Mouse (Mus musculus) urinary bladder, postnatal 36 days (tissue): ENCODE results near the gene Myo18b.

Experiments
- DNase-seq, 2 experiments: peaks; one replicate each; pipeline ENCODE4 v3.0.0; 2022; ENCODE audit warnings: low spot score in 2 of 2, mixed read lengths in 1 of 2

Myo18b gene

DNA sequence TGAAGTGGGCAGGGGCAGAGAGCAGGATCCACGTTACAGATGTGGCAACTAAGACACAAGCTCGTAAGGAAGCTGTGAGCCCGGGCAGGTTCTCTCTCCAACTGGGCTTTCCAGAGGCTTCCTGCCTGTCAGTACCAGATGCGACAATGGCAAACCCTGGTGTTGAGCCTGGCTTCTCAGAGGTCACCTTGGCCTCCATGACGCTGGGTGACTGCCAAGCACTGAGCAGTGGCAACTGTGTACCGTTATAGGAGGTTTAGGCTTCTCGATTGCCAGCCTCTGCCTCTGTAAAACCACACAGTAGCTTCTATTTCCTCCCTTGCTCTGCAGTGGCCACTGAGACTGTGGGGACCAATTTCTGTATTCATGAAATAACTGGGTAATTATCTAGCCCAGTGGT, 81.1 kb downstream of the Myo18b start:
- no peak for DNase-seq

DNA sequence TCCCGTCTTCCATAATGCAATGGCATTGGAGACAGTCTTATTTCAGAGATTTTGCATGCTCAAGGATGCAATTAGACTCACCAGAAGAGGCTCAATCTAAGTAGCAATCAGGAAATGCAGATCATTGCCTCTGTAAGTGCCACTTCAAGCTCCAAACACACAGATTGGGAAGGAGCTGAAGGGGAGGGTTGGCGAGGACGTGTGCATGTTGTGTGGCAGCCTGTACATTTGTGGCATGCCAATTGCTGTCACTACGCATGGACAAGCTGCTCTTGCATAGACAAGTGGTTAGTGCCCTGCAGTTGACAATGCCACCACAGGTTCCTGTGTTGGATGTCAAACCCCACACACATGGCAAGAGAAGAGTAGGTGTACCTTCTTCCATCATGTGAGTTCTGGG, 88.5 kb downstream of the Myo18b start:
- DNase-seq, result no peak

DNA sequence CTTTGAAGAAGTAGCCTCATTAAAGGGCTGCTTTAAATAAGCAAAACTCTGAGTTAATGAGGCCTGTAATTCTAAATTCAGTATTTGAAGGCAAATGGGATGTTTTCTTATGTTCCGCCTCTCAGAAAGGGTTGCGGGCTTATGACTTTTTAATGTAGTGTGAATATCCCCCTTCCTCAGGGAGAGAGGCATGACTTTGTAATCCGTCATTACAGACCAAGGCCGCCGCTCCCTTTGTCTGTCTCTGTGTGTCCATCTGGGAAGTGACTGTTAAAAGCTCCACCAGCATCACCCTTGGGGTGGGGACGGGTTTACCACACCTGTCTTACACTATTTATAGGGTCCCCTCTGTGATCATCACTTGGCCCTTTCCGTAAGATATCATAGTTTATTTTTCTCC, 100.1 kb downstream of the Myo18b start:
- DNase-seq, result no peak

DNA sequence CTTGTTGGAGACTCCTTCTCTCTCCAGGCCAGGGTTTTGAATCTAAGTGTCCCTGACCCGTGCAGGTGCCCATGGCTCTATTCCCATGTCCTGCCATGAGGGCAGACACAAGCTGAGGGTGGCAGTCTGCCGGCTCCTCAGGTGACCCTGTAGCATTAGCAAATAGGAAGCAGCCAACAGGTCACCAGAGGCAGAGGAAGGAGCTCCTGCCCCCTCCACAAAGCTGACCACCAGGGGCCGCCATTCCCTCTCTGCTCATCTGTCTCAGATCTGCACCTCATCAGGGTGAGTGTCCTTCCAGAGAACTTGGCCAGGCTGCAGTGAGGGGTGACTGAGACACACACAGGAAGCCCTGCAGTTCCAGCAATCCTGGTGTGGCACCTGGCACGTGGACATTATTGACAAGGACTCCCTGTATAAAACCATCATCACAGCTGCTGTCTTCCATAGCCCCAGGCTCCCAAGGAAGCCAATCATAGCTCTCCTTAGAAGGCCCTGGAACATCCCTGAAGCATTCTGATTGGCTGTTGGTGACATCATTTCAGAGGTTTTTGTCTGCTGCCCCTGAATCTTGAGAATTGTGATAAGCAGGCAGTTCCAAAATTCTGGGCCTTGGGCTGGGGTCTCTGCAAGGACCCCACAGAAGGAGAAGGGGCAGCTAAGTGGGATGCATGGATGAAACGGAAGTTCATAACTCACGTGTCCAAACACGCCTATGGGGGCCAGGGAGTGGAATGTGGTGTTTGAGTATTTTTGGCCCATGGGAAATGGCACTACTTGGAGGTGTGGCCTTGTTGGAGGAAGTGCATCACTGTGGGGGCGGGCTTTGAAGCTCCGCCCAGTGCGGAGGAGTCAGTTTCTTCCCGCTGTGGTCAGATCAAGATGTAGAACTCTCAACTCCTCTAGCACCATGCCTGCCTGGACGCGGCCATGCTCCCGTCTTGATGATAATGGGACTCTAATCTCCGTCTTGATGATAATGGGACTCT, 104.1 kb downstream of the Myo18b start:
- DNase-seq, result no peak

DNA sequence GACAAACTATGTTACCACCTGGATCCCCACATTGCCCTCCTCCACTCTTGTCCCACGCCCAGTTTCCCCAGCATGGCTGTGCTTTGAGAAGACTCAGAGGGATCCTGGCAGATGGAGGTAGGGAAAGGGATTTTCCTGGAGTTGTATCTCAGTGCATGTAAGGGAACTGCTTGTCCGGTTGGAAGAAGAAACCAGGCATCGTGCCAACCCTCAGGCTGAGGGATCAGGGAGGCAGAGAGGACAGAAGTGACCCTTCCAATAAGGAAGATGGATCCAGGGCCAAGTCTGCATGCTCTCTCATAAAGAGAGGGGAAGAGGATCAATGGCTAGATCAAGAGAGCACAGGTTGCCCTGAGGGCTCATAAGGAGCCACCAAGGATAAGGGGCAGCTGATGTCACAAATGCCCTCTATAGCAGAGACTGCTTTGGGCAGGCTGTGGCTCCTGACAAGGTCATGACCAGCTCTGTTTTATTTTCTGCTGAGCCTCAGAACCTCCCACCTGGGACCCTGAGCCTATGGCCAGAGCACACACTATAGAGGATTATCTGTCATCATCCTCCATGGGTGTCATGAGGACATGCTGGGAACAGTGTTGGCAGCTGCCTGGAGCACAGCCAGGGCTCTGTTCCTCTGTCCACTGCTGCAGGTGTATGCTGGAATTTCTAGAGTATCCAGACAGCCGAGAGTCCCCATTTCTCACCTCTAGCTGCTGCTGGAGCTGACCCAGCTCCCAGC, 105.6 kb downstream of the Myo18b start:
- DNase-seq, result no peak

DNA sequence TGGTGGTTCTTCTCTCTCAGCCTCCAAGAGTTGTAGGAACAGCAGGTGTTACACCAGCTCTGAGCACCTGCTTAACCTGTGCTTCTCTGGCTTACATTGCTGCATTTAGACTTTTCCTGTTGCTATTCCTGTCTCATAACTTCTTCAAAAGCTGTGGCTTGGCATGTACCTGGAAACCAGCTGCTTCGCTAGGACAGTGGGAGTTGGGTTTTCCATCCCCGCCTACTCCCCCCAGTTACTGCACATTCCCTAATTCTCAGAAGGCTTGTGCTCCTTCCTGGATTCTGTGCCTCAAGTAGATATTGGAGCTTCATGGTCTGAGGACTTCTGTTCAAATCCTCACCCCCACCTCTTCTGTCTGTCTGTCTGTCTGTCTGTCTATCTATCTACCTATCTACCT, 107.7 kb downstream of the Myo18b start:
- no peak for DNase-seq

DNA sequence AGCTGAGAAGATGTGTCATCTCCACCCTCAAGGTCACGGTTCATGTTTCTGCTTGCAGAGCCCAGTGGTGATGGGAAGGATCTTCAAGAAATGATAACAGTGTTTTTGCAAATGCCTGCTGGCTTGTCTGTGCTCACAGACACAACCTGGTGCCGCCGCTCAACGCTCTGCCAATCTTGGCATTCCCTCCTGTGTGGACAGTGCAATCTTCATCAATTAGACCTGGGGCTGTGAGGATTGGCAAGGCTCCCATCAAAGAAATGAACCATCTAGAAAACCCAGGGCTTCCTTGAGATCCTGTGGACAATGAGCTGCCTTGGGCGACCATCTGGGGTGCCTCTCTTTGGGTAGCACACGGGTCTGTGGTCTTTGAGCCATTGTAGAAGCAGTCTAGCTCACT, 109.4 kb downstream of the Myo18b start:
- DNase-seq, result no peak

DNA sequence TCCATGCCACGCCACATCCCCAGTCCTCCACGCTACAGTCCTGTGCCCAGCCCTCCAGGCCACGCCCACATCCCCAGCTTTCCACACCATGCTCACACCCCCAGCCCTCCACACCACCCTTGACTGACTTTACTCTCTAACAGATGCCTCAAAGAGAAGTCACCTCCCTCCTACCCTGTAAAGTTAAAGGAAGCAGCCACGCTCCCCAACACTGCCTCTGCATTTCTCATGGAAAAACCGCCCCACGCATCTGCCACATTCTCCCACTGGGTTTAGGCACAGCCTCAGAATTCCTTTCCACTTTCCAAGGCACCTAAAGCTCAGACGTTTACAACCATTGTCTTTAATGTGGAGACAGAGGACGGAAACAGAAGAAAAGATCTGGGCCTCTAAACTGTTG, 110.1 kb downstream of the Myo18b start:
- no peak for DNase-seq

DNA sequence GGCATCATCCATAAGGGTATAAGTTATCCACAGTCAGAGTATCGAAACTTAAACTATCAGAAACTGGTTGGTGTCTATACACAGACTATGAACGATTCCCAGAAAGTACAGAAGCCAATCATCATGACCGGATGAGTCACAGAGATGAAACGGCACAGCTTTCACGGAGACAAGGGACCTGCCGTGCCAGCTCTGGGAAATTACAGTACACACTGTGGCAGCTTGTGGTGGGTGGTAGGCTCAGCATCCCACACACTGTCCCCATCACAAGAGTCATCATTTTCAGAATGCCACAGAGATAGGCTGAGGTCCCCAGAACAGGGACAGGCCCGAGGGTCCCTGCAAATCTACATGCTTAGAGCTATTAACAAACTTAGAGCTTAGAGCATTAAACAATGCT, 114.4 kb downstream of the Myo18b start:
- no peak for DNase-seq

DNA sequence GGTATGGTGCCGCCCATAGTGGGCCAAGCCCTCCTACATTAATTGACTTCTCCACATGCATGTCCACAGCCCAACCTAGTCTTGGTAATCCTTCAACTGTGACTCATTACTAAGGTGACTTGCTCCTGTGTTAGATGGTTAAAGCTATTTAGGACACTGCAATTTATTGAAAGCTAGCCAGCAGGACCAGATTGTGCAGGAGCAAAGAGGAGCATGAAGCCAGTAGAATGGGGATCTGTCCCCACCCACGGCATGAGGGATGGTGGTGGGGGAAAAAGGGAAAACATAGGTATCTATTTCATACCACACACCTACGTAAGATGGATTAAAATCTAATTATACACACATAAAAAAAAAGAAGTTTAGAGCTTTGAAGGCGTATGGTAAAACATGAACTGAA, 114.9 kb downstream of the Myo18b start:
- DNase-seq, result no peak

DNA sequence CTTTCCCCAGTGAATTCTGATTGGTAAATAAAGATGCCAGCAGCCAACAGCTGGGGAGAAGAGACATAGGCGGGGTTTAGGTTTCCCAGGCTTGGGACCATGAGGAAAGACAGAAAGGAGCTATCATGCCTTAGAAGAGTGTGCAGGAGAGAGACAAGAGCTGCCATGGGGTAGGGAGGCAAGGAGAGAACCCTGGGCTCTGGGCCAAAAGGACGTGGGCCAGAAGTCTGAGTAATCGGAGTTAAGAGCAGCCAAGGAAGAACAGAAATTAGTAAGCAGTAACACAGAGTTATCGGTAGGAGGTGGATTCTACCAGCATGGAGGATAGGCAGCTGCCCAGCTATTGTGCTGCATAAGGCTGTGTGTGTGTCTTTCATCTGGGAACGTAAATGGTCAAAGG, 115.8 kb downstream of the Myo18b start:
- DNase-seq, result peak in 1 of 2 experiments; percentile 44

DNA sequence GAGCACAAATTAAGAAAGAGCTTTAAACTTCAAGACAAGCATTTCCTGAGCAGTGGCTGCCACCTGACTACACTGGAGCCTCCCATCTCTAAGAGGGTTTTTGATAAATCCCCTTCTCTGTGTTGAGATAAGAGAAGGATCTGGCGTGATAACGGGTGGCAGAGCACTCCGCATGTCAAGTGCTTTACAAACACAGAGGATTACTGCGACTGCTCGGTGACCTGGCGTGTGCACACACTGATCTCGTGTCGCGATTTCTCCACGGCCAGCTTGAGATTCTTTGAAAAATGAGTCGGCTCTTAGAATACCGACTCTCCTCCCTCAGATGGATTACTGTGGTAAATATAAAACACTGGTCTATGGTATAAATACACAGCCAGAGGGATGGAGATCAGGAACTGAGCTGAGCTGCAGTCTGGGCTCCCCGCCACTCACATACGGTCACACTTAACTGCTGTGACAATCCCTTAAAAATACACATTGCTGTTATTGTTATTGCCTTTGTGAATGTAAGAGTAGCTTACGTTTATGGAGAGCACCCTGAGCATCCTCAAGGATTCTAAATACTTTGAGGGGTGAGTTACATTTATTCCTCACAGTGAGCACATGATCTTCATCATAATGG, 119.3 kb downstream of the Myo18b start:
- no peak for DNase-seq

DNA sequence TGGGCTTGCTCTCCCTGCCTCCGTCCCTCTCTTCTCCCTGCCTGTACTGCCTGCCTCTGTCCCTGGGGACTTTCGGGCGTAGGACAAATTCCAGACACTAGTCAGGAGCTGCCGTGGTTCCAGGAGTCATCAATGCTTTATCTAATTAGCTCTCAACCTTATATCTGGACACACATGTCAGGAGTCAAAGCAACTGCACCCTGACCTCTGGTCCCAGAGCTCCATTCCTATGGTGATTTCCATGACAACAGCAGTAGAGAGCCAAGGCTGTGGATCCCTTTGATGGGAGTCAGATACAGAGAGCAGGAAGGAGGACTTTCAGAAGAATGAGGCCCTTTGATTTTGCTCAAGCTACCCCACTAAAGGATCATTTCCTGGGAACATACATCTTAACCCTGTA, 122.7 kb downstream of the Myo18b start:
- DNase-seq, result no peak

DNA sequence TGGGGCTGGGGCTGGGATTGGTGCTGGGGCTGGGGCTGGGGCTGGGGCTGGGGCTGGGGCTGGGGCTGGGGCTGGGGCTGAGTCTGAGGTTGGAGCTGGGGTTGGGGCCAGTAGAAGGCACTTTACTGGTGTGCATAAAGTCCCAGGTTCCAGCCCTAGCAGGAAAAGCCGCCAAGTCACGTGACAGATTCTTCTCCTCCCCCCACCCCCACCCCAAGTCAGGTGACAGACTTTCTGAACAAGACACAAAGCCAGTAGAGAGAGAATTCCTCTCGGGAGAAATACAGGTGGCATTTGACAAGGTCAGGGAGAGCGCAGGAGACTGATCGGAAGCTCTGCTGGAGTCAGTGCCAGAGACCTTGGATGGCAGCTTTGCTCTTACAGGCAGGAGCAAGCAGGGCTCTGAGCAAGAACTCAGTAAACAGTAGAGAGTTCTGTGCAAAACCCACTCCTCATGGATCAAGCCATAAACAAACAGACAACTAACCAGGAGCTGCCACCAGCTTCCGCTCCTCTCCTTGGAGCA, 124.7 kb downstream of the Myo18b start:
- DNase-seq, result no peak

DNA sequence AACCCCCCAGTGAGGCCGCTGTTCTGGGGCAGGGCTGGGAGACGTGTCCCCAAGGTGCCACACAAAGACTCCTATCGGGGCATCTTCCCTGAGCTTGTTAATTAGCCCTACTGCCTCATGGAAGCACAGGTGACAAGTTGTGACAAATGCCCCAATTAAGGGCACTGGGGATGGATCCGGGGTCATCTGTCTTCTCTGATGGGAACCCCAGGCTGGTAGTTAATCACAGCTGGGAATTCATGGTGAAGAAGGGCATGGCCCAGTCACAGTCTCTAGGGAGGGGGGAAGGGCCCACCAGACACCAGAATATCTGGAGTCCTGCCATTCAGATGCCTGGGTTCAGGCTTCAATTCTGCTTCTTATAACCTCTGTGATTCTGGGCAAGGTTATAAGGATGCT, 126.4 kb downstream of the Myo18b start:
- no peak for DNase-seq

DNA sequence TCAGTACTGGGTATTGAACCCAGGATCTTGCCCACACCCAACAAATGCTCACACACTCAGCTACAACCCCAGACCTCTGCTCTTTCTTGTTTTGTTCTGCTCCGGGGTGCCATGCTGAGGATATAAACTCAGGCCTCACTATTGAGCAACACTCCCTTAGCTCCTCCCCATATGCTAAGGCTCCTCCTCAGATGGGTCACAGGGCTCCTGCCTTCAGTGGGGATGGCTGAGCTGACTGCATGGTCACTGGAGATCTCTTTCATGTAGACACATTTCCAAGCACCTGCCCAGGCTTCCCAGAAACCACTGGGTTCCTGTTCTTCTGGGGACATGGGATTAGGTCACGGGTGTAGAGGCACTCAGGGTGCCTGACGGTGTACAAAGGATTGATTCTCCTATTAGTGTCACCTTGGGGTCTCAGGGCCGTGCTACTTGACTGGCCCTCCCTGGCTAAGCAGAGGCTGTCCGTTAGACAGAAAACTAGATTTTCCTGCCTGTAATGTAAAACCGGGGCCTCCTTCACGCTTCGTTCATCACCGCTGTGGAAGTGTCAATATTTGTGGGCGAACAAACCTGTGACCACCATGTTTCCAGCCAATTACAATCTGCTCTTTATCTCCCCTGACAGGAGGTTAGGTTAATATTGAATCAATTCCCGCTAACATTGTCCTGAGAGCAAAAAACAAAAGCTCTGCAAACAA, 127.0 kb downstream of the Myo18b start:
- no peak for DNase-seq

DNA sequence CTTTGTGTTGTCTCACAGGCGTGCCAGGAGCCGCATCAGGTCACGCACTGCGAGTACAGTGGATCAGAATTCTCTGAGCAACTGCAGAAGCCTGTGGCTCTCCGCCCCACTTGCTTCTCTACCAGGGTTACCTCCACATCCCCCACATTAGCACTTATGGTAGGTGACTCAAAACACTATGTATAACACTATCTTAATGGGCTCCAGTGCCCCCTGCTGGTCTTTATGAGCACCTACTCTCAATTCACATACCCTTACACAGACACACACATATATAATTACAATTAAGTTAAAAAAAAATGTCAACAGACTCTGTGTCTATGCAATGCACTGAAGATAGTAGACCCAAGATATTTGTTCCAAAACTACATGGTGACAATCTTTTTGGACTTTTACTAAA, 127.6 kb downstream of the Myo18b start:
- DNase-seq, result no peak

DNA sequence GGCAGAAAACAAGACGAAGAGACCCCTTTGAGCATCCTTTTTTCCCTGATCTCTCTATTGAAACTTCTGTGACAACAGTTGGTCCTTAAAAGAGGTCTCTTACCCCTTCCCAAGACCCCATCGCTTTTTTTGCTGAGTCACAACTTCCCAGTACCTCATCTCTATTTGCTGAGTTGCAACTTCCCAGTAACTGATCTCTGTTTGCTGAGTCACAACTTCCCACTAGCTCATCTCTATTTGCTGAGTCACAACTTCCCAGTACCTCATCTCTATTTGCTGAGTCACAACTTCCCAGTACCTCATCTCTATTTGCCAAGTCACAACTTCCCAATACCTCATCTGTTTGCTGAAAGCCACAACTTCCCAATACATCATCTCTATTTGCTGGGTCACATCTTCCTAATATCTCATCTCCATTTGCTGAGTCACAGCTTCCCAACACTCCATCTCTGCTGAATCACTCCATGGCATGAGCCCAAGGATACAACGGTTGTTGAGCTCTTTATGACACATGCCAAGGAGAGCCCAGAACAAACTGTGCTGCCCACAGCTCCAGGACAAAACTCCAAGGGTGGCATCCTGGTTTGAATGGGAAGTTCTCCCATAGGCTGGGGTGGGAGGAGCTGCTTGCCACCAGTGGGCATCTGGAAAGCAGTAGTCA, 134.6 kb downstream of the Myo18b start:
- no peak for DNase-seq

DNA sequence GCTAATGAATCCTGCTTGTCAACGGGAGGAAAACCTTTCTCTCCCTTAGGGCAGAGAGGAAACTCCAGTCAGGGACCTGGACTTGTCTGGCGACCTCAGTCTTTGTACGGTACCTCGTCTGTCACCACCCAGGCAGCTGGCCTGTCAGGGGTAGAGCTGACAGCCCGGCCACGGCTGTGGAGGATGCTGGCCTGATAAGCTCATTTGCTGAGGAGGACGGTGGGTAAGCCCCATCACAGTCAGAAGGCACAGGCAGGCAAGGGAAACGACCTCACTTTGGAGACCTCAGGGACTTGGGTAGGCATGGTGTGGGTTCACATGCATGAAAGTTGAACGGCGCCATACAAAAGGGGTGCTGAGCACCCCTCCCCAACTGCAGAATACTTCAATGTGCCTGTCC, 140.6 kb downstream of the Myo18b start:
- no peak for DNase-seq

DNA sequence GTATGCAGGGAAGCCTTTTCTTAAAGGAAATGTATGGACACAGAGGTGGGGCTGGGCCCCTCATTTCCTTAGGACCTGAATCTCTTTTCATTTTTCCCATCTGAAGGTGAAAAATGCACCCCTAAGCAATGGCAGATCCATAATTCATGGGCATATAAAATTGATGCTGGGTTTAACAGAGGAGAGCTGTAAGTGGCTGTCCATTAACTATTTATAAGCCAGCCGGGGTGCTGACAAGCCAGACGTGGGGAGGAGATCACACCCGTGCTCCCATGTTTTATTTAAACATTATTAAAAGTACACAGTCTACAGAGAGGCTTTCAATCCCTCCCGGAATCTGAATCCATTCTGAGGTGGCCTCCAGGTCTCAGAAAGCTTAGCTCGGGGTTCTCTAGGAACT, 146.5 kb downstream of the Myo18b start:
- DNase-seq, result no peak
